Mouse (Mus musculus): Measurements from ENCODE around the gene Cd86. TPM values are rescaled to one million over a fixed set of nuclear protein-coding genes. Genes with fewer than 3 reads are reported as not detected.

The Cd86 gene
- polyA plus RNA-seq (2012; rRNA removed; ENCODE audit: low replicate concordance): 5.0 and 11.0 TPM in 2 replicates

DNA sequence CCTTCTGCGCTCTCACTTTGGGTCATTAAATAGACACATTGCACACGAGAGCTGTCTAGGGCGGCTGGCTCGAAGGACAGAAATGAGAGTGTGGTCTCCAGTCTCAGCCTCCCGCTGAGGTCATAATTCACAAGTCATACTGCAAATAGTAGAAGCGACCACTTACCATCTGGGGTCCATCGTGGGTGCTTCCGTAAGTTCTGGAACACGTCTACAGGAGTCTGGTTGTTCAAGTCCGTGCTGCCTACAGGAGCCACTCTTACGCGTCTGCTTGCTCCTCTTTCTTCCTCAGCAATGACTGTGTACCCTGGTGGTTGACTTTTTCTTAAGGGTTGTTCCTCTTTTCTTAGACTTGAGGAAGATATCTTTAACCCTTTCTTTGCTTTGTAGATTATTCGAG is at the start of gene Cd86:
Gene Cd86 (minus strand): TSS at position 300 of the 400 bp plus-strand sequence.

DNA sequence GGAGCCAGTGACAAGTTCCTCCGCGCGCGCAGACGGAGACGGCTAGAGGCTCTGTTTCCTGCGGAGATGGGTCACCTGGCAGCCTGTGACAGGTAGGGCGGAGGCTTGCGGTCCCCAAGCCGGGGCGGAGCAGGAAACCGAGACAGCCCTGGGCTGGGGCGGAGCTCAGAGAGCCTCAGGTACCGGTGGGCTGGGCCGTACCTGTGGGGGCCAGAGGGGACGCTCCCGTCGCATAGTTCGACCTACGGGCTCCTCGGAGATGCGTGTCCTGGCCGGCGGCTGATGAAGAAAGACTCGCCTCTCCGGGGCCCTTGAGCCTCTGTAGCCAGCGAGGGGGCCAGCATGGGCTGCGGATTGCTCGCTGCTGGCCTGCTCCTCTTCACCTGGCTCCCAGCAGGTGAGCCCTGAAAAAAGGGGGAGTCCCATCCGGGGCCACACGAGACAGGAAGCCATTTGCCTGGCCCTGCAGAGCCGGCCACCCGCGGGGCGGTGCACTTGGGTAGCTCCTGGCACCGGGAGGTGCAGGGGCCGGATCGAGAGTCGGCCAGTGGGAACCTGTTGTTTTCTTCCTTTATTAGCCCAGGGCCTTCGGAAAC is 28.0 kb upstream of the Cd86 start, which contains the start of gene Ildr1:
Gene Ildr1 (plus strand): TSS at position 161 of the 596 bp plus-strand sequence.

DNA sequence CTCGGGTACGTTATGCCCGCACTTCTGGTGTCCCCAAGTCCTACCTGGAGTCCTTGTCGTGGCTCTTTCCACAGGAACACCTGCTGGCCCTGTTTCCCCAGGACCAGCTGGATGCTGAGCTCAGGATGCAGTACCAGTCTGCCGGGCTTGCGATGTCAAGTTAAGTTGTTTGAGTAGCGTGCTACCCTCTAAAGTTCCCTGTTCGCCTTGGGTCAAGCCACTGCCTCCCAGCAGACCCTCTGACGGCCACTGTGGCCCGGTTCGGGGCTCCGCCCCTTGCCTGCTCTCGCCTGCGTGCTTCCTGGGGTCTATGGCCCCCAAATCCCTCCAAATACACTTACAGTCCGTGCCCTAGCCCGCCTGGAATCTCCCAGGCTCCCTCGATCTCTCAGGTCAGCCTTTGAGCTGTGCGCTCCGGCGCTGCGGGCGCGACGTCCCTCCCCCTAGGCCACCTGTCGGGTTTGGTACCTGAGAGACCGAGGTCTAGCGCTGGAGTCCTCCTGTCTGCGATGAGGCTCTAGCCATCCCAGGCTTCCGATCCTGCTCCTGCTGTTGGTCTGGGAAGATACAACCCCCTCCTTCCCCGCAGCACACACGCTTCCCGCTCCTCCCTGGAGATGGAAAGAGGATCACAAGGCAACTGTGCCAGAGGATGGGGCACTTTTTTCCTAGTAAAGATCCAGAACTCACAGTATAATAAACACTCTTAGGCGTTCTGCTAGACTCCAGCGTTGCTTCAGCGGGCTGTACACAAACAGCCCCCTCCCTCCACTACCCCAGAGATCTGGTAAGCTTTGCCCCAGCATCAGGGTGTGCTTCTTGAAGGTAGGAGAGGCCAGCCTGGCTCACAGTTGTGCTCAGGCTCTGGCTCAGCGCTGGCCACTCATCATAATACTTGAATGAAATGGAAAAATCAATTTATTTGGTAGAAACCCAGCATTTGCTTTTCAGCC is 104.2 kb downstream of the Cd86 start, which contains the start of gene Casr:
Gene Casr (minus strand): TSS at position 756 of the 953 bp plus-strand sequence.

Other genes starting within 250 kb of the Cd86 start
- not detected in 2 replicates for gene Stfa3, start 210.7 kb downstream of the Cd86 start, polyA plus RNA-seq (2012; rRNA removed; ENCODE audit: low replicate concordance)
- 3.2 TPM in 1 of 2 replicates, not detected in the other for gene Casr, start 103.9 kb downstream of the Cd86 start, polyA plus RNA-seq (2012; rRNA removed; ENCODE audit: low replicate concordance)
- 9.0 and 13.6 TPM in 2 replicates for gene Ildr1, start 27.9 kb upstream of the Cd86 start, polyA plus RNA-seq (2012; rRNA removed; ENCODE audit: low replicate concordance)
- gene Slc15a2, start 118.9 kb upstream of the Cd86 start, polyA plus RNA-seq (2012; rRNA removed; ENCODE audit: low replicate concordance): 1.1 and 3.7 TPM in 2 replicates
- 1.6 and 2.3 TPM in 2 replicates for gene Iqcb1, start 162.3 kb upstream of the Cd86 start, polyA plus RNA-seq (2012; rRNA removed; ENCODE audit: low replicate concordance)
- gene Eaf2, start 208.9 kb upstream of the Cd86 start, polyA plus RNA-seq (2012; rRNA removed; ENCODE audit: low replicate concordance): 0.43 and 1.0 TPM in 2 replicates
- gene Golgb1, start 209.1 kb upstream of the Cd86 start, polyA plus RNA-seq (2012; rRNA removed; ENCODE audit: low replicate concordance): 50.0 and 67.0 TPM in 2 replicates

All from mammary gland, adult 2 months (tissue).